Mouse (Mus musculus) A20 (cell line): ENCODE measurements at regions not wholly inside any gene's neighbourhood (a gene's known extent, or its start where the extent isn't known, plus 50 kb on each side); places are given as distances from the start of the nearest gene placed in this dataset.

Experiments
- DNase-seq: peaks from one replicate; pipeline ENCODE4 v3.0.0-alpha.2; 2011; ENCODE audit warnings: low read depth, low spot score

- no peak for DNase-seq
Observed at GRCm38 (mm10) chr8:41526283-41526682, 109.4 kb upstream of the Frg1 start.

GRCm38 (mm10) chr8:41485163-41485562 lies 68.3 kb upstream of the Frg1 start:
- DNase-seq = no peak

GRCm38 (mm10) chr8:41483297-41483696 lies 66.4 kb upstream of the Frg1 start:
- DNase-seq = no peak

- DNase-seq = no peak
Observed at GRCm38 (mm10) chr8:41472992-41473699, 56.3 kb upstream of the Frg1 start.

- DNase-seq = no peak
Observed at GRCm38 (mm10) chr8:41472233-41472632, 55.4 kb upstream of the Frg1 start.
